Mouse (Mus musculus) G1E (cell line): Measurements from ENCODE around the gene Resp18. TPM values are rescaled to one million over a fixed set of nuclear protein-coding genes. Genes with fewer than 3 reads are reported as not detected.

ENCODE experiments used
- ATAC-seq: 2 replicates; pipeline ENCODE4 v1.8.0; 2016; ENCODE audit warnings: mild to moderate bottlenecking; ENCODE audit not compliant: insufficient number of reproducible peaks, poor library complexity, low FRiP score, severe bottlenecking; ENCODE audit errors: extremely low read depth
- DNase-seq: peaks from one replicate; pipeline ENCODE4 v3.0.0; 2012; ENCODE audit warnings: low spot score
- H3K27me3 ChIP-seq: 2 replicates; pipeline ENCODE4 v1.6.1; 2012; ENCODE audit warnings: mild to moderate bottlenecking, low read length, inconsistent platforms; ENCODE audit not compliant: insufficient read depth
- H3K36me3 ChIP-seq: replicated peaks from 2 replicates; pipeline ENCODE3; 2012; ENCODE audit warnings: mild to moderate bottlenecking, inconsistent platforms
- H3K4me1 ChIP-seq: 2 replicates; pipeline ENCODE4 v1.6.1; 2012; ENCODE audit warnings: low read depth, low read length, inconsistent platforms, mixed read lengths; ENCODE audit not compliant: insufficient read depth
- H3K4me3 ChIP-seq: 2 replicates; pipeline ENCODE4 v1.5.1; 2012; ENCODE audit warnings: low read depth, mild to moderate bottlenecking, inconsistent platforms, low read length, moderate library complexity, mixed read lengths
- H3K9me3 ChIP-seq: replicated peaks from 2 replicates; pipeline ENCODE4 v1.6.1; 2012; ENCODE audit warnings: inconsistent platforms
- CTCF ChIP-seq: IDR thresholded peaks from 2 replicates; pipeline ENCODE4 v1.5.1; 2012; ENCODE audit warnings: low read depth, low read length, inconsistent platforms, mixed read lengths
- GATA1 ChIP-seq: IDR thresholded peaks from 2 replicates; pipeline ENCODE4 v1.6.1; 2012; ENCODE audit warnings: borderline replicate concordance, low read length, inconsistent platforms, mixed read lengths
- GATA2 ChIP-seq: IDR thresholded peaks from 2 replicates; pipeline ENCODE4 v1.6.1; 2012; ENCODE audit warnings: low read depth, low read length, inconsistent platforms, borderline replicate concordance
- POLR2AphosphoS5 ChIP-seq: IDR thresholded peaks from 2 replicates; pipeline ENCODE4 v1.6.1; 2012; ENCODE audit warnings: low read depth, low read length, inconsistent platforms; ENCODE audit not compliant: insufficient replicate concordance
- TAL1 ChIP-seq: conservative IDR thresholded peaks from 2 replicates; pipeline ENCODE4 v1.6.1; 2012; ENCODE audit warnings: low read depth, low read length, inconsistent platforms, mixed read lengths
- polyA plus RNA-seq: library from polyadenylated mRNA; stranded (reverse); fragments of >175 nt; gene quantifications from 2 replicates; pipeline ENCODE4 v1.2.3, GENCODE M21; 2012
- total RNA-seq, 2 experiments: library from RNA; stranded (forward) in 1 of 2; stranded (reverse) in 1 of 2; fragments of 200-1000 nt in 1 of 2; fragments of >200 nt in 1 of 2; fragmentation: Nextera tagmentation in 1 of 2; gene quantifications; 2 replicates each; pipeline ENCODE4 v1.2.3; 2014 to 2017

Gene Resp18
- total and polyA plus RNA-seq, 3 experiments = not detected

- TF ChIP-seq TAL1 = no peak
- TF ChIP-seq GATA2 = no peak
- no peak for TF ChIP-seq POLR2AphosphoS5
- no peak for TF ChIP-seq CTCF
- TF ChIP-seq GATA1 = no peak
- no peak for ATAC-seq
- H3K4me1 ChIP-seq = peaks cover 3% of the 10 kb centered on the region; the same call in 1 of the 2 replicates
- peaks cover 23% of the 10 kb centered on the region for H3K27me3 ChIP-seq
- H3K4me3 ChIP-seq = no peak overlapping the region
- H3K36me3 ChIP-seq = no peaks in the 10 kb centered on the region
- DNase-seq = no peak
- H3K9me3 ChIP-seq = no peaks in the 10 kb centered on the region
These were observed 16.9 kb downstream of the Resp18 start for GRCm38 (mm10) chr1:75261278-75261677.

DNA sequence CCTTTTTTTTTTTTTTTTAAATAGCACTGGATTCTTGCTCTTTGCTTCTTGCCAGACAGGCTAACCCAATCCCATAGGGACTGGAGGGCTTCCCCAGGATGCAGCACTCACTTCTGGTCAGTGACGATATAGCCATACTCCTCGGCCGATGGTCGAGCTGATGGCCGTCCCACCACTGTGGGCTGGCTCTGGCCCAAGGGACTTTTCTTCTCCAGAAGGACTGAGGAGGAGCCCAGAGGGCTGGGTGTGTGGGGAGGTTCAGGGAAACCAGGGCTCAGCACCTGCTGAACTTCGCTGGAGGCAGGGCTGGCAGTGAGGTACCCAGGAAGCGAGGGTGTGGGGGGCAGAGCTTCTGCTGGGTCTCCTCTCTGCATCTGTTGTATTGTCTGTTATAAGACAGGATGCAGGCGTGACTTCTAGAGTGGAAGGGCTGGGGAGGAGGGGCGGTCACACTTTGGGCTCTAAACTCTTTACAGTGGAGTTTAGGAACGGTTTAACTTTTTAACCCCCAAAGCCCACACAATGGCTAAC is 22.6 kb downstream of the Resp18 start:
- Histone ChIP-seq H3K4me3 (no peak overlapping the region), H3K27me3 (peaks cover 14% of the 10 kb centered on the region; the same call in 1 of the 2 replicates), H3K9me3 (no peaks in the 10 kb centered on the region), H3K36me3 (no peaks in the 10 kb centered on the region), H3K4me1 (peaks cover 46% of the 10 kb centered on the region)
- TF ChIP-seq TAL1 (no peak), POLR2AphosphoS5 (no peak), GATA1 (no peak), CTCF (no peak), GATA2 (no peak)
- no peak for DNase-seq
- no peak for ATAC-seq

- Histone ChIP-seq H3K4me1 (peaks cover 49% of the 10 kb centered on the region), H3K9me3 (no peaks in the 10 kb centered on the region), H3K36me3 (no peaks in the 10 kb centered on the region), H3K4me3 (no peak overlapping the region), H3K27me3 (peaks cover 14% of the 10 kb centered on the region; the same call in 1 of the 2 replicates)
- TF ChIP-seq POLR2AphosphoS5 (no peak), TAL1 (no peak), CTCF (no peak), GATA1 (no peak), GATA2 (no peak)
- DNase-seq (no peak), ATAC-seq (no peak)
These were observed 23.6 kb downstream of the Resp18 start for GRCm38 (mm10) chr1:75254625-75255013.

DNA sequence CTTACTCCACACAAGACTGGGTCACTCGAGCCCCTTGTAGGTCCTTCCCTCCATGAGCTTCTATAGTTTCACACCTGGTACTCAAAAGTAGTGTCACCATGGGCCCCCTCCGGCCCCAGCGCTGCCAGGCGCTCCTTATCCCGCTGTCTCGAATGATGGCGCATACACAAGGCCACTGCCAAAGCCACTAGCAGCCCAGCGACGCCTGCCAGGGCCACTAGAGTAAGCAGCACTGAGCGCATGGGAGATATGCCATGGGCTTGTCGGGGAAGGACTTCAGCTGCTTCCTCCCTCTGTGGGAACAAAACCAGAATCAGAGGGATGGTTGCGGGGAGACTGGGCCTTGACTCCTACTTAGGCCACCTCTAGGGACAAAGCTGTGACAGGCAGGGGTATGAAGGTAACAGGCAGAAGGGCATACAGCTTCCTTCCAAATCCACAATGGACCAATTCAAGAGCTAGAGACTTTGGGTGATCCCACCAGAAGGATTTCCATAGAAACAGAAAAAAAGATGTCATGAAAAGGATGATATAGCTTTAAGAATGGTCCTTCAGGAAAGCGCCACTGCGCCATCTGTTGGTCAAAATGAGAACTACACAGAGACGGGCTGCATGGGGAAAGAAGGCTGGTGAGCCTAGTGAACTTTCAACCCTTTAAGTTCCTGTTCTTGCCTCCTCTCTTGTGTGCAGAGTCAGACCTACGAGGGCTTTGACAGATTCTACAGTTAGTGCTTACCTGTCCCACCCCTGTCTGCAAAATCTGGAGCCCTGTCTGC is 24.2 kb downstream of the Resp18 start:
- Histone ChIP-seq H3K9me3 (no peaks in the 10 kb centered on the region), H3K36me3 (no peaks in the 10 kb centered on the region), H3K27me3 (peaks cover 14% of the 10 kb centered on the region; the same call in 1 of the 2 replicates), H3K4me3 (no peak overlapping the region), H3K4me1 (peaks cover 50% of the 10 kb centered on the region)
- TF ChIP-seq GATA1 (no peak), CTCF (peak; percentile 99)
- peak; percentile 62 for DNase-seq
- no peak for ATAC-seq

DNA sequence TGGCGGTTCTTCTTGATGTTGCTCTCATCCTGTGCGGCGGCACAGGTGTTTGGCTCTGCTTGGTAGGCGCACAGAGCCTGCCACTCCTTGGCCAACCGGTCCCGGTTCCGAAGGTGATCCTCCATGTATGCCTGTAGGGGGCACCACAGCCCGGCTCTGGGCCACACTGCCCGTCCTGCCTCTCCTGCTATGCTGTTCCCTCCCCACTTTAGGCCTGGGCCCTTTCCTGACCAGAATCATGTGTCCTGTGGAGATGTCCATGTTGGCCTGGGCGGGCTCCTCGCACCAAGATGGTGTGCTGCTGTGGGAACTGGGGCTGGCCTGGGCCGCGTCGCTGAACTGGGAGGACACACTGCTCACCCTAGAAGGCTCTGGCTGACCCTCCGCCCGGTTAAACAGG is 25.2 kb downstream of the Resp18 start:
- H3K36me3 ChIP-seq = no peaks in the 10 kb centered on the region

GRCm38 (mm10) chr1:75252308-75252707 is 25.9 kb downstream of the Resp18 start:
- Histone ChIP-seq H3K36me3 (no peaks in the 10 kb centered on the region), H3K27me3 (peaks cover 9% of the 10 kb centered on the region; the same call in 1 of the 2 replicates), H3K4me3 (no peak overlapping the region), H3K9me3 (no peaks in the 10 kb centered on the region), H3K4me1 (peaks cover 61% of the 10 kb centered on the region)
- DNase-seq (no peak), ATAC-seq (no peak)
- TF ChIP-seq TAL1 (no peak), CTCF (no peak), GATA2 (no peak), GATA1 (no peak)

More for the DNA sequence above, 25.2 kb downstream of the Resp18 start:
- Histone ChIP-seq H3K27me3 (peaks cover 9% of the 10 kb centered on the region; the same call in 1 of the 2 replicates), H3K4me1 (peaks cover 55% of the 10 kb centered on the region), H3K9me3 (no peaks in the 10 kb centered on the region), H3K4me3 (no peak overlapping the region)
- no peak for TF ChIP-seq POLR2AphosphoS5
- no peak for TF ChIP-seq GATA1
- TF ChIP-seq CTCF = no peak
- no peak for TF ChIP-seq GATA2
- TF ChIP-seq TAL1 = no peak
- DNase-seq (no peak), ATAC-seq (no peak)
